Mouse (Mus musculus) cerebellum, adult 11-12 months (tissue): ENCODE data around the gene Mcoln3.

Experiments used
- DNase-seq: peaks from one replicate; pipeline ENCODE4 v3.0.0; 2022

The Mcoln3 gene

GRCm38 (mm10) chr3:146177748-146178582 is 60.7 kb downstream of the Mcoln3 start:
- DNase-seq: peak; percentile 29

- DNase-seq: no peak
Measured at GRCm38 (mm10) chr3:146180341-146180740, 63.1 kb downstream of the Mcoln3 start.

GRCm38 (mm10) chr3:146180986-146181385 is 63.7 kb downstream of the Mcoln3 start:
- DNase-seq: no peak

DNA sequence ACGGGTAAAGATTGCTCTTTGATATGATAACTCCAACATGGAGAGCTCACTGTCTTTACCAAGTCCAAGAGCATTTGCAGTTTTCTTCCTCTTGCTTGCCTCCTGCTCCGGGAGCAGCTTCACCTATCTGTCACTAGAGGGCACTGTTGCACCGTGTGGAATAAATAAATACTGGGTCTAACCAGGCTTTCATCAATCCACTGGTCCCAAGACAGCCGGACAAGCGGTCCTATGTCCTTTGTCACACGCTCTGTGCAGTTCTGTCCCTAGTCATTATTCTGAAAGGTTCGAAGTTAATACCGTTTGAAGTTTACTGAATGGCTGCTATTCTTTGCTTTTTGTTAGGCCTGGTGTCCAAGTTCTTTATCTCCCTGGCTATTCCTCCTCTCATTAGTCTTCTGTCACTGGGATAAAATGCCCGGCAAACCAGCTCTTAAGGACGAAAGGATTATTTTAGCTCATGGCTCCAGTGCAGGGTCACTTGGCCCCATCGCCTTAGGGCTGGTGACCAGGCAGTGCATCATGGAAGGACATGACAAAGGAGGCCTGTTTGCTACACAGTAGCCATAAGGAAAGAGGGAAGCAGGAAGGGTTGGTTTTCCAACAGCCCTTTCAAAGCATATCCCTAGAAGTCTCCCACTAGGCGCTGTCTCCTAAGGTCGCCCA is 67.9 kb downstream of the Mcoln3 start:
- peak; percentile 8 for DNase-seq

GRCm38 (mm10) chr3:146186033-146186432 is 68.8 kb downstream of the Mcoln3 start:
- no peak for DNase-seq

DNA sequence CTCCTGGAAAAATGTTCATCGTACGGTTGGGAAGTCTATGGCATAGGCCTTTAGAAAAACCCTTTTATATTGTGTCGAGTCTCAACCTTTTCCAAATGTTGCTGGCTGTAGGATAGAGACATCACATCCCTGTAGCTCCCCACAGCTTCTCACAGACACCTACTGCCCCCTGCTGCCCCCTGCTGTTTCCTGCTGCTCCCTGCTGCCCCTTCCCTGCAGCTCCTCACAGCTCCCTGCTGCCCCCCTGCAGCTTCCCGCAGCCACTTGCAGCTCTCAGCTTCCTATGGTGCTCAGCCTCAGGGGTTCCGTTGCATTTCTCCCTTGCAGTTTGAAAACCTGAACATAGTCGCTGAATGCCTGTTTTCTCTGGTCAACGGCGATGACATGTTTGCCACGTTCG is 72.7 kb downstream of the Mcoln3 start:
- DNase-seq: no peak
